Mouse (Mus musculus): ENCODE results near the gene Olfr548-ps1. TPM values are rescaled to one million over a fixed set of nuclear protein-coding genes. Genes with fewer than 3 reads are reported as not detected.
A peak's percentile ranks its signal among the peaks of the same experiment; 100 is the strongest.
"Not testable (repeated sequence)": the region's sequence is repeated elsewhere in the genome, so short reads cannot be mapped to it uniquely, and the experiment has no call there.

Gene Olfr548-ps1
- not detected in 2 replicates for polyA plus RNA-seq (2012; rRNA removed)

- Histone ChIP-seq H3K27ac (ENCODE audit: insufficient read depth, low read length) (no peak within 1 kb of the TSS), H3K4me3 (ENCODE audit: extremely low read depth, insufficient read depth, insufficient read length) (no peak within 1 kb of the TSS), H3K27me3 (ENCODE audit: control insufficient read depth, insufficient read depth, low read length) (no peaks in the 10 kb centered on the region), H3K36me3 (ENCODE audit: control insufficient read depth, insufficient read depth, low read length) (no peaks in the 10 kb centered on the region), H3K4me1 (ENCODE audit: control insufficient read depth, insufficient read depth, insufficient read length) (no peaks in the 10 kb centered on the region)
- TF ChIP-seq POLR2A (IDR thresholded peaks at IDR 0.05; ENCODE audit: low read depth, low read length) (no peak), CTCF (IDR thresholded peaks at IDR 0.05; ENCODE audit: extremely low read depth, insufficient read depth, insufficient read length, insufficient replicate concordance) (no peak)
- no peak for DNase-seq (ENCODE audit: low read depth in 1 of 2, low spot score in 2 of 2)
- 79% methylated on average over 2 of the region's 2 CpGs for WGBS
These were observed at the start of gene Olfr548-ps1 for GRCm38 (mm10) chr7:102540596-102540995. Olfr548-ps1 (plus strand) TSS chr7:102540896.

GRCm38 (mm10) chr7:102494416-102494815 is 46.3 kb upstream of the Olfr548-ps1 start:
- not testable (repeated sequence) for H3K27me3 ChIP-seq (ENCODE audit: control insufficient read depth, insufficient read depth, low read length); H3K27ac ChIP-seq (ENCODE audit: insufficient read depth, low read length); DNase-seq (ENCODE audit: low read depth in 1 of 2, low spot score in 2 of 2); H3K4me1 ChIP-seq (ENCODE audit: control insufficient read depth, insufficient read depth, insufficient read length); H3K36me3 ChIP-seq (ENCODE audit: control insufficient read depth, insufficient read depth, low read length); H3K4me3 ChIP-seq (ENCODE audit: extremely low read depth, insufficient read depth, insufficient read length)
- WGBS: 66% methylated on average over 7 of the region's 7 CpGs

- no peak within 1 kb of the TSS for H3K4me3 ChIP-seq (ENCODE audit: extremely low read depth, insufficient read depth, insufficient read length)
- H3K27ac ChIP-seq (ENCODE audit: insufficient read depth, low read length): no peak within 1 kb of the TSS
- no peaks in the 10 kb centered on the region for H3K36me3 ChIP-seq (ENCODE audit: control insufficient read depth, insufficient read depth, low read length)
- no peaks in the 10 kb centered on the region for H3K27me3 ChIP-seq (ENCODE audit: control insufficient read depth, insufficient read depth, low read length)
- H3K4me1 ChIP-seq (ENCODE audit: control insufficient read depth, insufficient read depth, insufficient read length): no peaks in the 10 kb centered on the region
- no peak for DNase-seq (ENCODE audit: low read depth in 1 of 2, low spot score in 2 of 2)
- 79% methylated on average over 3 of the region's 3 CpGs for whole genome bisulfite sequencing
- TF ChIP-seq CTCF (IDR thresholded peaks at IDR 0.05; ENCODE audit: extremely low read depth, insufficient read depth, insufficient read length, insufficient replicate concordance): no peak
These were observed 41.2 kb upstream of the Olfr548-ps1 start, which contains the start of gene Olfr545 for GRCm38 (mm10) chr7:102499473-102499872. Olfr545 (minus strand) TSS chr7:102499573.

GRCm38 (mm10) chr7:102501986-102502385 is 38.7 kb upstream of the Olfr548-ps1 start:
- no peak for DNase-seq (ENCODE audit: low read depth in 1 of 2, low spot score in 2 of 2)
- Histone ChIP-seq H3K27ac (ENCODE audit: insufficient read depth, low read length) (no peak overlapping the region), H3K36me3 (ENCODE audit: control insufficient read depth, insufficient read depth, low read length) (no peaks in the 10 kb centered on the region), H3K27me3 (ENCODE audit: control insufficient read depth, insufficient read depth, low read length) (no peaks in the 10 kb centered on the region), H3K4me1 (ENCODE audit: control insufficient read depth, insufficient read depth, insufficient read length) (no peaks in the 10 kb centered on the region), H3K4me3 (ENCODE audit: extremely low read depth, insufficient read depth, insufficient read length) (no peak overlapping the region)
- TF ChIP-seq POLR2A (IDR thresholded peaks at IDR 0.05; ENCODE audit: low read depth, low read length): no peak
- no peak for TF ChIP-seq CTCF (IDR thresholded peaks at IDR 0.05; ENCODE audit: extremely low read depth, insufficient read depth, insufficient read length, insufficient replicate concordance)
- 81% methylated on average over 5 of the region's 5 CpGs for WGBS

- no peaks in the 10 kb centered on the region for H3K4me1 ChIP-seq (ENCODE audit: control insufficient read depth, insufficient read depth, insufficient read length)
- DNase-seq (ENCODE audit: low read depth in 1 of 2, low spot score in 2 of 2): peak; percentile 29 to 62
- no peak overlapping the region for H3K27ac ChIP-seq (ENCODE audit: insufficient read depth, low read length)
- H3K36me3 ChIP-seq (ENCODE audit: control insufficient read depth, insufficient read depth, low read length): no peaks in the 10 kb centered on the region
- H3K27me3 ChIP-seq (ENCODE audit: control insufficient read depth, insufficient read depth, low read length): no peaks in the 10 kb centered on the region
- 41% methylated on average over 3 of the region's 3 CpGs for WGBS
- no peak overlapping the region for H3K4me3 ChIP-seq (ENCODE audit: extremely low read depth, insufficient read depth, insufficient read length)
- TF ChIP-seq CTCF (IDR thresholded peaks at IDR 0.05; ENCODE audit: extremely low read depth, insufficient read depth, insufficient read length, insufficient replicate concordance): peak; percentile 83; the same call in 1 of the 2 replicates
- no peak for TF ChIP-seq POLR2A (IDR thresholded peaks at IDR 0.05; ENCODE audit: low read depth, low read length)
These were observed 33.8 kb upstream of the Olfr548-ps1 start for GRCm38 (mm10) chr7:102506848-102507247.

GRCm38 (mm10) chr7:102508066-102508465 is 32.6 kb upstream of the Olfr548-ps1 start:
- TF ChIP-seq CTCF (IDR thresholded peaks at IDR 0.05; ENCODE audit: extremely low read depth, insufficient read depth, insufficient read length, insufficient replicate concordance) (no peak), POLR2A (IDR thresholded peaks at IDR 0.05; ENCODE audit: low read depth, low read length) (no peak)
- Histone ChIP-seq H3K27ac (ENCODE audit: insufficient read depth, low read length) (no peak overlapping the region), H3K4me3 (ENCODE audit: extremely low read depth, insufficient read depth, insufficient read length) (no peak overlapping the region), H3K27me3 (ENCODE audit: control insufficient read depth, insufficient read depth, low read length) (0 out of 2 replicates have a peak, but pooled peaks cover 3% of the 10 kb centered on the region), H3K36me3 (ENCODE audit: control insufficient read depth, insufficient read depth, low read length) (no peaks in the 10 kb centered on the region), H3K4me1 (ENCODE audit: control insufficient read depth, insufficient read depth, insufficient read length) (peaks cover 4% of the 10 kb centered on the region)
- no peak for DNase-seq (ENCODE audit: low read depth in 1 of 2, low spot score in 2 of 2)
- whole genome bisulfite sequencing: 89% methylated on average over 9 of the region's 9 CpGs

- TF ChIP-seq CTCF (IDR thresholded peaks at IDR 0.05; ENCODE audit: extremely low read depth, insufficient read depth, insufficient read length, insufficient replicate concordance) (no peak), POLR2A (IDR thresholded peaks at IDR 0.05; ENCODE audit: low read depth, low read length) (no peak)
- WGBS: 92% methylated on average over 6 of the region's 6 CpGs
- Histone ChIP-seq H3K4me1 (ENCODE audit: control insufficient read depth, insufficient read depth, insufficient read length) (peaks cover 4% of the 10 kb centered on the region), H3K27me3 (ENCODE audit: control insufficient read depth, insufficient read depth, low read length) (0 out of 2 replicates have a peak, but pooled peaks cover 3% of the 10 kb centered on the region), H3K36me3 (ENCODE audit: control insufficient read depth, insufficient read depth, low read length) (no peaks in the 10 kb centered on the region), H3K27ac (ENCODE audit: insufficient read depth, low read length) (no peak overlapping the region), H3K4me3 (ENCODE audit: extremely low read depth, insufficient read depth, insufficient read length) (no peak overlapping the region)
- no peak for DNase-seq (ENCODE audit: low read depth in 1 of 2, low spot score in 2 of 2)
These were observed 32.0 kb upstream of the Olfr548-ps1 start for GRCm38 (mm10) chr7:102508666-102509065.
